Mouse (Mus musculus): ENCODE results near the gene Tcf20. TPM values are rescaled to one million over a fixed set of nuclear protein-coding genes. Genes with fewer than 3 reads are reported as not detected.

Tcf20 gene
- polyA plus RNA-seq, 1 experiment from 2014 or later: 18.7 TPM

DNA sequence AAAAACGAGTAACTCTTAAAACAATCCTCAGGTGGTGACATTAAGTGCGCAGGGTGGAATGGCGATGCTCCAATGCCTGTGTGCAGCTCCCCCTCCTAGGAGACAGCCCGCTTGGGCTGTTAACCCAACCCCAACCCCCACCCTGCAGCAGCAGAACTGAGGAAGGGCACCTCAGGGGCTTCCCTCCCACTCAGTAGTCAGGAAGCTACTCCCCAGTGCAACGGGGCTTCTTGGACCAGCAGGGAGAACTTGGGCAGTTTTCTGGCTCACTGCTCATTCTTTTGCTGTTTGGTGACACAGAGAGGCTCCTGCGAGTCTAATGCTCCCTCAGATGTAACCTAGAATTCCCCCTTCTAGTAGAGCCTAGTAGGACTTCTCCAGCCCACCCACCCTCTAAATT is 19.7 kb downstream of the Tcf20 start:
- peak overlapping the region; percentile 20; the same call in 1 of the 2 replicates for H3K9ac ChIP-seq (replicated peaks)
- whole genome bisulfite sequencing: 26% methylated on average over 6 of the region's 6 CpGs
- H3K4me2 ChIP-seq (replicated peaks): peak overlapping the region; percentile 44
- H3K27ac ChIP-seq (replicated peaks): peak overlapping the region; percentile 89
- H3K9me3 ChIP-seq: no peaks in the 10 kb centered on the region
- H3K36me3 ChIP-seq: no peaks in the 10 kb centered on the region
- H3K4me3 ChIP-seq: peak overlapping the region; percentile 14; the same call in 1 of the 2 replicates
- H3K27me3 ChIP-seq: no peaks in the 10 kb centered on the region; the same call in 1 of the 2 replicates
- 0 out of 2 replicates have a peak, but pooled peaks have one; percentile 1 for ATAC-seq (replicated peaks)
- peaks cover 41% of the 10 kb centered on the region for H3K4me1 ChIP-seq

DNA sequence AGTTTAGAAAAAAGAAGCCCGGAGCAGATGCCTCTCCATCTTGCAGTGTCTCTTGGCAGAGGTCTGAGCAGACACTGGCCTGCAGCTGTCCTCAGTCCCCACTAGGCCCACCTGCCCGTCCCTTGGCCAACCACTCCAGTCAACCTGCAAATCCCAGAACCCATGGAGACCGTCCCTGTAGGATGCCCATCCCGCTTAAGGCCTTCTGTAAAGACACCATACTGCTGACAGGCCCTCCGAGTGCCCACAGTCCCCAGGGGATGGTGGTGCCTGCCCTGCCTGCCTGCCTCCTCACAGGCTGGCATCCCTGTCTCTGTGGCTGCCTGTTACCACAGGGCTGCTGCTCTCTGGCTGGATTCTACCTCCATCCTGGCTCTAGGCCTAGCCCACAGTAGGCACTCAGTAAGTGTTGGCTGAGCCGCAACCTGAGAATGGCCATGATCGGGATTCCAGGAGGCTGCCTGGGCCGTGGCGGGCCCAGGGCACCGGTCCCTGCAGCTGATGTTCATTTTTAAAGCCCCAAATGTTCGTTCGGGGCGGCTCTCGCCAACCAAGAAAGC is 23.3 kb downstream of the Tcf20 start:
- no peaks in the 10 kb centered on the region for H3K36me3 ChIP-seq
- no peaks in the 10 kb centered on the region for H3K9me3 ChIP-seq
- H3K4me1 ChIP-seq: peaks cover 77% of the 10 kb centered on the region
- H3K4me2 ChIP-seq (replicated peaks): peak overlapping the region; percentile 42; the same call in 1 of the 2 replicates
- peak overlapping the region; percentile 82 for H3K27ac ChIP-seq (replicated peaks)
- H3K9ac ChIP-seq (replicated peaks): peak overlapping the region; percentile 38
- WGBS: 52% methylated on average over 14 of the region's 14 CpGs
- no peak; the same call in 1 of the 2 replicates for ATAC-seq (replicated peaks)
- no peaks in the 10 kb centered on the region; the same call in 1 of the 2 replicates for H3K27me3 ChIP-seq
- H3K4me3 ChIP-seq: peak overlapping the region; percentile 62

- H3K4me3 ChIP-seq: peak overlapping the region; percentile 62
- WGBS: under 1% methylated on average over 27 of the region's 82 CpGs
- H3K27me3 ChIP-seq: no peaks in the 10 kb centered on the region; the same call in 1 of the 2 replicates
- H3K27ac ChIP-seq (replicated peaks): peak overlapping the region; percentile 82
- H3K9me3 ChIP-seq: no peaks in the 10 kb centered on the region
- peak overlapping the region; percentile 42 for H3K4me2 ChIP-seq (replicated peaks)
- ATAC-seq (replicated peaks): no peak
- peaks cover 77% of the 10 kb centered on the region for H3K4me1 ChIP-seq
- no peaks in the 10 kb centered on the region for H3K36me3 ChIP-seq
- H3K9ac ChIP-seq (replicated peaks): peak overlapping the region; percentile 48
Observed at GRCm38 (mm10) chr15:82963556-82964156, 24.0 kb downstream of the Tcf20 start.

- WGBS: 2% methylated on average over 31 of the region's 39 CpGs
Observed at GRCm38 (mm10) chr15:82963090-82963489, 24.6 kb downstream of the Tcf20 start.

DNA sequence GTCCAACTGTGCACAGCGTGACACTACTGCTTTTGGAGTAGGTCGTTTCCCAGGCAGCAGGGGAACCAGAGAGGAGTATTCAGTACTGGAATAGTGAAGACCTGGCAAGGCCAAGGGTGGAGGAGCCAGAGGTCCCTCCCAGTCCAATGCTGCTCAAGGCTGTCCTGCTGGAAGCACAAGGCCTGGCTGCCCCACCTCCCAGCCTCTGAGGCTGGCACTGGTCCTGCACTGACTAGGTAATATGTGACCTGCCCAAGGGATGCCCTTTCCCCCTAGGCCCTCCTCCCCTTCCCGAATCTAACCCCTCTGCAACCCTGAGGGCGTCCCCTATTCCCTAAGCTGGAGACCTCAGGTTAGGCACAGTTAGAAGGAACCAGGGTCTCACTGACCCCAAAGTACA is 25.1 kb downstream of the Tcf20 start:
- no peaks in the 10 kb centered on the region for H3K9me3 ChIP-seq
- H3K4me1 ChIP-seq: peaks cover 77% of the 10 kb centered on the region
- H3K36me3 ChIP-seq: no peaks in the 10 kb centered on the region
- peak overlapping the region; percentile 62 for H3K4me3 ChIP-seq
- no peak for ATAC-seq (replicated peaks)
- H3K9ac ChIP-seq (replicated peaks): peak overlapping the region; percentile 73
- WGBS: 32% methylated on average over 4 of the region's 4 CpGs
- peak overlapping the region; percentile 70 for H3K4me2 ChIP-seq (replicated peaks)
- peak overlapping the region; percentile 87 for H3K27ac ChIP-seq (replicated peaks)
- H3K27me3 ChIP-seq: no peaks in the 10 kb centered on the region; the same call in 1 of the 2 replicates

More at GRCm38 (mm10) chr15:82963090-82963489, 24.6 kb downstream of the Tcf20 start:
- peaks cover 77% of the 10 kb centered on the region for H3K4me1 ChIP-seq
- no peaks in the 10 kb centered on the region for H3K36me3 ChIP-seq
- H3K27ac ChIP-seq (replicated peaks): peak overlapping the region; percentile 87
- H3K9ac ChIP-seq (replicated peaks): peak overlapping the region; percentile 73
- peak overlapping the region; percentile 70 for H3K4me2 ChIP-seq (replicated peaks)
- H3K9me3 ChIP-seq: no peaks in the 10 kb centered on the region
- no peaks in the 10 kb centered on the region; the same call in 1 of the 2 replicates for H3K27me3 ChIP-seq
- peak overlapping the region; percentile 62 for H3K4me3 ChIP-seq
- no peak for ATAC-seq (replicated peaks)

- ATAC-seq (replicated peaks): 0 out of 2 replicates have a peak, but pooled peaks have one; percentile 5
- H3K27ac ChIP-seq (replicated peaks): peak overlapping the region; percentile 70
- no peaks in the 10 kb centered on the region for H3K9me3 ChIP-seq
- peak overlapping the region; percentile 70 for H3K4me2 ChIP-seq (replicated peaks)
- no peaks in the 10 kb centered on the region for H3K36me3 ChIP-seq
- H3K4me3 ChIP-seq: peak overlapping the region; percentile 62
- peak overlapping the region; percentile 58 for H3K9ac ChIP-seq (replicated peaks)
- no peaks in the 10 kb centered on the region for H3K27me3 ChIP-seq
- 0% methylated on average over 26 of the region's 26 CpGs for WGBS
- H3K4me1 ChIP-seq: peaks cover 78% of the 10 kb centered on the region
Observed at GRCm38 (mm10) chr15:82960786-82961561, 26.7 kb downstream of the Tcf20 start.

DNA sequence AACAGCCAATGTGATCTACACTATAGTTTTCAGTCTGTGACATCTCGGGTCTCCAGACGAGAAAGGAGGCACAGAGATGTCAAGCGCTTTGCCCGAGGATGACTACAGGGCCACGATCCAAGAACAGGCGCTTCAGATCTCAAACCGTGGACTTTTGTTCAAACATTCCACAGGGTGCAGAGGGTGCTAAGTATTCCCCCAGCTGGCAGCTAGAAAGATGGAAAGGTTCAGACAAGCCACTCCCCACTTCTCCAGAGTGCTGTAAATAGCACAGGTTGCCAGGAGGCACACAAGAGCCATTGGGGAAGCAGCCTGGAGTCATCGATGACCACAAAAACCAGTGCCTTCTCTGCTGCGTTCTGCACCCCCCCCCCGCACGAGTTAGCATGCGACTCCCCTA is 28.5 kb downstream of the Tcf20 start:
- Histone ChIP-seq H3K27me3 (no peaks in the 10 kb centered on the region), H3K4me3 (no peak overlapping the region), H3K36me3 (no peaks in the 10 kb centered on the region)

GRCm38 (mm10) chr15:82958253-82958701 is 29.4 kb downstream of the Tcf20 start:
- peaks cover 77% of the 10 kb centered on the region for H3K4me1 ChIP-seq
- H3K27me3 ChIP-seq: no peaks in the 10 kb centered on the region
- no peaks in the 10 kb centered on the region for H3K9me3 ChIP-seq
- peak overlapping the region; percentile 28 for H3K4me3 ChIP-seq
- H3K27ac ChIP-seq (replicated peaks): peak overlapping the region; percentile 81
- WGBS: under 1% methylated on average over 16 of the region's 16 CpGs
- H3K9ac ChIP-seq (replicated peaks): peak overlapping the region; percentile 39
- H3K4me2 ChIP-seq (replicated peaks): peak overlapping the region; percentile 50
- ATAC-seq (replicated peaks): peak; percentile 67
- no peaks in the 10 kb centered on the region for H3K36me3 ChIP-seq

More for the DNA sequence above, 28.5 kb downstream of the Tcf20 start:
- peak overlapping the region; percentile 81 for H3K27ac ChIP-seq (replicated peaks)
- peak overlapping the region; percentile 50 for H3K4me2 ChIP-seq (replicated peaks)
- H3K4me1 ChIP-seq: peaks cover 69% of the 10 kb centered on the region
- H3K9me3 ChIP-seq: no peaks in the 10 kb centered on the region
- WGBS: 41% methylated on average over 12 of the region's 12 CpGs
- peak overlapping the region; percentile 39 for H3K9ac ChIP-seq (replicated peaks)
- ATAC-seq (replicated peaks): no peak

DNA sequence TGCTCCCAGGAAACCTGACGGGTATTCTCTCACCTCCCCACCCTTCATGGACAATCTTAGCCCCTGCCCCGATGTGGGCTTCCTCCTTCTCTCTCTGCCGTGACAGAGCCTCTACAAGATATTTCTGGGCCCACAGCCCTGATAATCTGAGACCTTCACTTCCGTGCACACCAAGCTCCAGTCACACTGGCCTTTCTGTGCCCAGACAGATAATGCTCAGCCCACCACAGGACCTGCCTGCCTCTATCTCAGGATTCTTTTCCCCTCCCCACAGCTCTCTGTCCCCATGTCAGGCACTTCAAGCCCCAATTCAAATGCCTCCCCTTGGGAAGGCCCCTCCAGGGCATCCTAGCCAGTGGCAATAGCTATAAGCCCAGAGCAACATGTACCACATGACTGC is 31.0 kb downstream of the Tcf20 start:
- H3K9ac ChIP-seq (replicated peaks): no peak overlapping the region
- 69% methylated on average over 4 of the region's 4 CpGs for WGBS
- no peak overlapping the region for H3K4me3 ChIP-seq
- no peaks in the 10 kb centered on the region for H3K27me3 ChIP-seq
- no peaks in the 10 kb centered on the region for H3K9me3 ChIP-seq
- H3K27ac ChIP-seq (replicated peaks): no peak overlapping the region
- ATAC-seq (replicated peaks): no peak
- peaks cover 78% of the 10 kb centered on the region for H3K4me1 ChIP-seq
- no peaks in the 10 kb centered on the region for H3K36me3 ChIP-seq
- H3K4me2 ChIP-seq (replicated peaks): no peak overlapping the region

DNA sequence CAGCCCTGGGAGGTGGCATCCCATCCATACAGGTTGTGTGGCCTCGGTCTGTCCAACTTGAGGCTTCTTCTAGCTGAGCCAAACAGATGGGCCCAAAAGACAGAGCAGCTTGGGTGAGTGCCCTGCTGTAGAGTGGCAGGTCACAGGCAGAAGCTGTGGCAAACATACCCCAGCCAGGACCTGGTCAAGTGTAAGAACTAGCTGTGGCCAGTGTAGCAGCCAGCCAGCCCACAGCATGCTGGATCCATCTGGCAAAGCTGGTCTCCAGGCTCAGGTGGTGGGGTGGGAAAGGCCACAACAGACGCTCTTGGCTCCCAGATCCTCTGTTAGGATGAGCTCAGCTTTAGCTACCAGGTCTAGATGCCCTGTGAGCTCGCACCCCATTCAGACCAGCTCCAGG is 31.4 kb downstream of the Tcf20 start:
- no peaks in the 10 kb centered on the region for H3K36me3 ChIP-seq
- no peak for ATAC-seq (replicated peaks)
- WGBS: 70% methylated on average over 3 of the region's 3 CpGs
- no peak overlapping the region for H3K4me3 ChIP-seq
- no peak overlapping the region for H3K27ac ChIP-seq (replicated peaks)
- H3K9ac ChIP-seq (replicated peaks): no peak overlapping the region
- peaks cover 76% of the 10 kb centered on the region for H3K4me1 ChIP-seq
- no peaks in the 10 kb centered on the region for H3K9me3 ChIP-seq
- H3K4me2 ChIP-seq (replicated peaks): no peak overlapping the region
- H3K27me3 ChIP-seq: no peaks in the 10 kb centered on the region

DNA sequence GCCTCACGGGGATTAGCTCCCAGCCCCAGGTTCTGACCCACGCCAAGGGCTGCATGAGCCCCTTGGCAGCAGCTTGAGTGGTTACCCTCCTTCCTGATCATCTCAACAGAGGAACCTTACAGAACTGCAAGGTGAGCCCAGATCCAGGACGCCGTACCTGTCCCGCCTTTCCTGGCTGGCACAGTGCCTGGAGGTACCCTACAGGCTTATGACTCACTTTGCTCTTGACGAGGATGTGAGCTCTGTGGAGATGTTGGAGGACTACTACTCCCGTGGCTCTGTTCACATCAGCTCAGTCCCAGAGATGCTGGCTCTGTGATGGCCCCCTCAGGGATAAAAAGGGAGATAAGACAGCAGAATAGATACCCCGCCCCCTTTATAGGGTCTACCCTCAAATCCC is 32.4 kb downstream of the Tcf20 start:
- H3K9me3 ChIP-seq: no peaks in the 10 kb centered on the region
- H3K4me1 ChIP-seq: peaks cover 72% of the 10 kb centered on the region
- H3K27ac ChIP-seq (replicated peaks): no peak overlapping the region
- no peak overlapping the region for H3K9ac ChIP-seq (replicated peaks)
- H3K36me3 ChIP-seq: no peaks in the 10 kb centered on the region
- ATAC-seq (replicated peaks): no peak
- 82% methylated on average over 8 of the region's 8 CpGs for WGBS
- no peaks in the 10 kb centered on the region for H3K27me3 ChIP-seq
- H3K4me2 ChIP-seq (replicated peaks): no peak overlapping the region
- H3K4me3 ChIP-seq: no peak overlapping the region

- ATAC-seq (replicated peaks): no peak
- no peak overlapping the region for H3K27ac ChIP-seq (replicated peaks)
- no peaks in the 10 kb centered on the region for H3K27me3 ChIP-seq
- 69% methylated on average over 5 of the region's 5 CpGs for WGBS
- H3K9me3 ChIP-seq: no peaks in the 10 kb centered on the region
- no peak overlapping the region for H3K9ac ChIP-seq (replicated peaks)
- peaks cover 66% of the 10 kb centered on the region for H3K4me1 ChIP-seq
- no peak overlapping the region for H3K4me3 ChIP-seq
- no peak overlapping the region for H3K4me2 ChIP-seq (replicated peaks)
- H3K36me3 ChIP-seq: no peaks in the 10 kb centered on the region
Observed at GRCm38 (mm10) chr15:82954034-82954433, 33.6 kb downstream of the Tcf20 start.

Measured in forebrain, embryonic 15.5 days (tissue).